Mouse (Mus musculus) G1E (cell line): Measurements from ENCODE around the gene Hipk4.

Source experiments
- CTCF ChIP-seq: IDR thresholded peaks from 2 replicates; pipeline ENCODE4 v1.5.1; 2012; ENCODE audit warnings: low read depth, low read length, inconsistent platforms, mixed read lengths
- GATA1 ChIP-seq: IDR thresholded peaks from 2 replicates; pipeline ENCODE4 v1.6.1; 2012; ENCODE audit warnings: borderline replicate concordance, low read length, inconsistent platforms, mixed read lengths
- GATA2 ChIP-seq: IDR thresholded peaks from 2 replicates; pipeline ENCODE4 v1.6.1; 2012; ENCODE audit warnings: low read depth, low read length, inconsistent platforms, borderline replicate concordance
- POLR2AphosphoS5 ChIP-seq: IDR thresholded peaks from 2 replicates; pipeline ENCODE4 v1.6.1; 2012; ENCODE audit warnings: low read depth, low read length, inconsistent platforms; ENCODE audit not compliant: insufficient replicate concordance
- TAL1 ChIP-seq: conservative IDR thresholded peaks from 2 replicates; pipeline ENCODE4 v1.6.1; 2012; ENCODE audit warnings: low read depth, low read length, inconsistent platforms, mixed read lengths

DNA sequence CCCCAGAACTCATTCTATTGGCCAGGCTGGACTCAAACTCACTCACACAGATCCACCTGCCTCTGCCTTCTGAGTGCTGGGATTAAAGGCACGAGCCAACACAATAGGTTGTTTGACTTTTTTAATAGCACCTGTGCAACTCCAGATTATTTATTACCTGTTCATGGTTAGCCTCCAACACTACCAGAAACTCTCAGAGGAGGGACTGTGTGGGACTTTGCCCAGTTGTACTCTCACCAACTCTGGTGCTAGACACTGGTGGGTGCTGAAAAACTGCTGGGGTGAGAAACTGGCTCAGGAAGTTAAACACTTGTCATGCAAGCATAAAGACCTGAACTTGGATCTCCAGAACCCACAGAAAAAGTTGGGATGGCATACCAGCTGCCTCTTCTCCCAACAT, 43.3 kb upstream of the Hipk4 start:
- TF ChIP-seq CTCF: no peak
- TF ChIP-seq TAL1: no peak
- no peak for TF ChIP-seq POLR2AphosphoS5
- TF ChIP-seq GATA1: no peak
- TF ChIP-seq GATA2: no peak
